Mouse (Mus musculus): Measurements from ENCODE around the gene Sirt7. TPM values are rescaled to one million over a fixed set of nuclear protein-coding genes. Genes with fewer than 3 reads are reported as not detected.
A peak's percentile ranks its signal among the peaks of the same experiment; 100 is the strongest.

Gene Sirt7
- total and polyA plus RNA-seq, 3 experiments: 7.0 to 23.7 (median 7.4) TPM

DNA sequence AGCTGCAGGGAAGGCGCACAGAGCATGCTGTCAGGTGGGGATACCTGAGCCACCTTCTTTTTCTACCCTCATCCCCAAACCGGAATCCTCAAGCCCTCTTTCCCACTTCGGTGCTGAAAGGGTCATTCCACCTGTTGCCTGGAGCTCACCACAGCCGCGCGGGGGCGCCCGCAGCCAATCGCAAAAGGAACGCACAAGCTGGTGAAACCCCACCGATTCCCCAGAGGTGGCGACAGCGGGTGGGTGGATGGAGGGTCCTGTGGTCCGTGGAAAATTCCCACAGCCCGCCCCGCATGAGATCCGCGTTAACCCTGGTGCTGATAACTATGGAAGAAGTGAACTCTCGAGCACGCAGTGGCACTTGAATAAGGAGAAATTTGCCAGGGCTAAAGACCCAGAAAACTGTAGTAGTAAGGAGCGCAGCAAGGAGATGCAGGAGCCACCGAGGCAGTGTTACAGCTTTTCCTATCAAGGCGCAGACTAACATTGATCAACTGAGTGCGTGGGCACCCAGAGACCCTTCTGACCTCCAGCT lies 33.9 kb upstream of the Sirt7 start:
- intact Hi-C loops (cut with DNase I): loop anchor here (1.0 to 2.0 kb wide), 3 partner anchors 20 to 118 kb away; no protein-coding TSS in a partner anchor
- no peak overlapping the region for H3K4me3 ChIP-seq
- peaks cover 23% of the 10 kb centered on the region for H3K27me3 ChIP-seq (ENCODE audit: control insufficient read depth, insufficient read depth, low read length)

DNA sequence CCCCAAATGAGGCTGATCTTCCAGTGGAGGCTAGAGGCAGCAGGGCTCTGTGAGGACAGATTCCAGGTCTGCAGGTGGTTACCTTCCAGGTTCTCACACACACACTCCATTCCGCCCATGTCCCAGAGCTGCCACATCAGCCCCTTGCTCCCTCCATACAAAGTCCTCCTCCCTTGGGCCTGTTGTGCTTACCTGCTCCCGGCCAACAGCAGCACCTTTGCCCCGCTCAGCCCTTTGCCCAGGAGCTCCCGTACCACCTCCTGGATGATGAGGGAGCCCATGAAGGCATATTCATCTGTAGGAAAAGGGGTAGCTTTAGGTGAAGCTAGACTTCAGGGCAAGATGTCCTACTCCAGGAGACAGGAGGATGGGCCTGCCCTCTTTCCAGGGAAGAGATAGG lies 32.3 kb upstream of the Sirt7 start:
- H3K36me3 ChIP-seq (ENCODE audit: control insufficient read depth, insufficient read depth, low read length): no peaks in the 10 kb centered on the region
- no peak overlapping the region for H3K4me3 ChIP-seq
- no peak overlapping the region for H3K9ac ChIP-seq (ENCODE audit: low read depth, low read length)
- TF ChIP-seq CTCF (IDR thresholded peaks at IDR 0.05) (no peak), POLR2A (IDR thresholded peaks at IDR 0.05; ENCODE audit: insufficient read depth, low read depth, low read length) (no peak), EP300 (IDR thresholded peaks at IDR 0.05; ENCODE audit: insufficient read depth, low read depth, low read length) (no peak)
- H3K27ac ChIP-seq: no peak overlapping the region
- DNase-seq: no peak
- no peaks in the 10 kb centered on the region for H3K79me2 ChIP-seq (replicated peaks; ENCODE audit: control insufficient read depth, insufficient read depth, low read length)
- intact Hi-C loops (cut with DNase I): no loop called here
- 80% methylated on average over 4 of the region's 4 CpGs for WGBS
- H3K27me3 ChIP-seq (ENCODE audit: control insufficient read depth, insufficient read depth, low read length): peaks cover 21% of the 10 kb centered on the region
- H3K4me1 ChIP-seq (ENCODE audit: control insufficient read depth, insufficient read depth, low read length): peaks cover 1% of the 10 kb centered on the region; the same call in 1 of the 2 replicates

More for the DNA sequence above, 33.9 kb upstream of the Sirt7 start:
- no peak overlapping the region for H3K9ac ChIP-seq (ENCODE audit: low read depth, low read length)
- 3% methylated on average over 24 of the region's 24 CpGs for WGBS
- H3K4me1 ChIP-seq (ENCODE audit: control insufficient read depth, insufficient read depth, low read length): peaks cover 1% of the 10 kb centered on the region; the same call in 1 of the 2 replicates
- H3K79me2 ChIP-seq (replicated peaks; ENCODE audit: control insufficient read depth, insufficient read depth, low read length): no peaks in the 10 kb centered on the region
- H3K27ac ChIP-seq: no peak overlapping the region
- no peaks in the 10 kb centered on the region for H3K36me3 ChIP-seq (ENCODE audit: control insufficient read depth, insufficient read depth, low read length)
- TF ChIP-seq POLR2A (IDR thresholded peaks at IDR 0.05; ENCODE audit: insufficient read depth, low read depth, low read length) (no peak), CTCF (IDR thresholded peaks at IDR 0.05) (peak; percentile 93), EP300 (IDR thresholded peaks at IDR 0.05; ENCODE audit: insufficient read depth, low read depth, low read length) (peak; percentile 34; the same call in 1 of the 2 replicates)
- peak; percentile 82 to 87 for DNase-seq

DNA sequence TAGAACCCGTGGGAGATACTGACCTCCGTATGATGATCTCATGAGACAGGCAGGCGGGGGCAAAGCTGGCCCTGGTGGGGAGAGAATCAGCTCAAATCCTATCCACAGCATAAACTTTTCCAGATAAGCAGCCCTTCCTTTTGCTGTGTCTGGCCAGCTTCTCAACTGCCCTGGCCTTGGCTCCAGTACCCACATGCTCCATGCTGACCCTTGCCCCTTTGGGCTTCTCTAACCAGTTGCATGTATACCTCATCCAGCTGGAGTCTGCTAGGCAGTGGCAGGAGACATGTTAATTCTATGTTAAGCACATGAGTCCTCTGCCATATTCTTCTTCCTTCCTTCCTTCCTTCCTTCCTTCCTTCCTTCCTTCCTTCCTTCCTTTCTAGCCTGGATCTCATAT lies 29.7 kb upstream of the Sirt7 start:
- intact Hi-C loops (cut with DNase I): no loop called here
- Histone ChIP-seq H3K4me1 (ENCODE audit: control insufficient read depth, insufficient read depth, low read length) (no peaks in the 10 kb centered on the region), H3K27ac (no peak overlapping the region), H3K36me3 (ENCODE audit: control insufficient read depth, insufficient read depth, low read length) (no peaks in the 10 kb centered on the region), H3K4me3 (no peak overlapping the region), H3K79me2 (replicated peaks; ENCODE audit: control insufficient read depth, insufficient read depth, low read length) (no peaks in the 10 kb centered on the region), H3K9ac (ENCODE audit: low read depth, low read length) (no peak overlapping the region), H3K27me3 (ENCODE audit: control insufficient read depth, insufficient read depth, low read length) (peaks cover 3% of the 10 kb centered on the region)
- DNase-seq: no peak
- TF ChIP-seq CTCF (IDR thresholded peaks at IDR 0.05) (no peak), POLR2A (IDR thresholded peaks at IDR 0.05; ENCODE audit: insufficient read depth, low read depth, low read length) (no peak), EP300 (IDR thresholded peaks at IDR 0.05; ENCODE audit: insufficient read depth, low read depth, low read length) (no peak)
- 60% methylated on average over 3 of the region's 3 CpGs for WGBS

DNA sequence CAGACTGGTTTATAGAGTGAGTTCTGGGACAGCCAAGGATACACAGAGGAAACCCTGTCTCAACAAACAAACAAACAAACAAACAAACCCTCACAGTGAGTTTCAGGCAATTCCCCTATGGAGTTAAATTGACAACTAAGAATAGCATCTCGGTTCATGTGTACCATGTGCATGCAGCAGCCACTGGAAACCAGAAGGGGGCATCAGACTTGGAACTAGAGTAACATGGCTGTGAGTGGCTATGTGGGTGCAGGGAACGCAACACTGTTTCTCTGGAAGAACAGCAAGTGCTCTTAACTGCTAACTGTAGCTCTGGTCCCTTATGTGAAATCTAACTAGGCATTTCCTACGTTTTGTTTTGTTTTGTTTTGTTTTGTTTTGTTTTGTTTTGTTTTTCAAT lies 26.8 kb upstream of the Sirt7 start:
- H3K9ac ChIP-seq (ENCODE audit: low read depth, low read length): no peak overlapping the region
- WGBS: 57% methylated on average over 3 of the region's 3 CpGs
- no peak overlapping the region for H3K27ac ChIP-seq
- no peaks in the 10 kb centered on the region for H3K4me1 ChIP-seq (ENCODE audit: control insufficient read depth, insufficient read depth, low read length)
- H3K79me2 ChIP-seq (replicated peaks; ENCODE audit: control insufficient read depth, insufficient read depth, low read length): no peaks in the 10 kb centered on the region
- H3K36me3 ChIP-seq (ENCODE audit: control insufficient read depth, insufficient read depth, low read length): no peaks in the 10 kb centered on the region; the same call in 1 of the 2 replicates
- intact Hi-C loops (cut with DNase I): no loop called here
- no peak overlapping the region for H3K4me3 ChIP-seq
- DNase-seq: no peak
- no peaks in the 10 kb centered on the region for H3K27me3 ChIP-seq (ENCODE audit: control insufficient read depth, insufficient read depth, low read length)
- TF ChIP-seq POLR2A (IDR thresholded peaks at IDR 0.05; ENCODE audit: insufficient read depth, low read depth, low read length) (no peak), CTCF (IDR thresholded peaks at IDR 0.05) (peak; percentile 49)

DNA sequence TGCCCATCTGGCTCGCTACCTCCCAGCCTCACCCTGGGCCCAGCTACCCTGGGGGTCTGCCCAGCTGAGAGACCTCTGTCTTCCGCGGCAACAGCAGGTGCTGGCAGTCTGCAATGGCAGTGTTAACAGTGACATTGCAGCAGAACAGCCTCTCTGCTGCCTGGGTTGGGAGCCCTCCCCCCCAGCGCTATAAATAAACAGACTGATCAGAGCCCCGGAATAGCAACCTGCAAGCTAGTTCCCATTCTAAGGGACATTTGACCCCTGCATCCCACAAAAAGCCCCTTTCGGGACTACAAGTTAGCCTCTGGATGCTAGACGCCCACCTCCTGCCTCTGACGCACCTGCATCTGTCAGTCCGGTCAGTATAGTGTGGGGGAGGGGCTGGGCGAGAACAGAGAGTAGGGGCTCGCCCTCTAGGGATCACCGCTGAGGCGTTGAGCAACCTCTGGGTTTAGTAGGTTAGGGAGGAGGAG lies 23.0 kb upstream of the Sirt7 start, which contains the start of gene Myadml2:
Myadml2 (minus strand) TSS at position 158 of the 476 bp plus-strand sequence.
- Histone ChIP-seq H3K9ac (ENCODE audit: low read depth, low read length) (peak within 1 kb of the TSS; percentile 82), H3K79me2 (replicated peaks; ENCODE audit: control insufficient read depth, insufficient read depth, low read length) (no peaks in the 10 kb centered on the region), H3K27ac (peak within 1 kb of the TSS; percentile 88), H3K36me3 (ENCODE audit: control insufficient read depth, insufficient read depth, low read length) (no peaks in the 10 kb centered on the region; the same call in 1 of the 2 replicates), H3K4me1 (ENCODE audit: control insufficient read depth, insufficient read depth, low read length) (peaks cover 2% of the 10 kb centered on the region; the same call in 1 of the 2 replicates), H3K4me3 (peak within 1 kb of the TSS; percentile 62), H3K27me3 (ENCODE audit: control insufficient read depth, insufficient read depth, low read length) (no peaks in the 10 kb centered on the region)
- intact Hi-C loops (cut with DNase I): no loop called here
- 7% methylated on average over 13 of the region's 13 CpGs for WGBS
- TF ChIP-seq POLR2A (IDR thresholded peaks at IDR 0.05; ENCODE audit: insufficient read depth, low read depth, low read length) (peak; percentile 74; the same call in 1 of the 2 replicates), EP300 (IDR thresholded peaks at IDR 0.05; ENCODE audit: insufficient read depth, low read depth, low read length) (no peak)
- DNase-seq: peak; percentile 69 to 73

Data from heart, adult 2 months (tissue).